Mouse (Mus musculus): ENCODE results near the gene Sirpb1a.

GRCm38 (mm10) chr3:15331545-15331944, 94.8 kb downstream of the Sirpb1a start:
- TF ChIP-seq CTCF (IDR thresholded peaks at IDR 0.05; ENCODE audit: extremely low read depth, insufficient read depth, insufficient read length, insufficient replicate concordance), result no peak
- TF ChIP-seq POLR2A (IDR thresholded peaks at IDR 0.05; ENCODE audit: low read depth, low read length), result no peak

Measured in spleen, adult 2 months (tissue).